Mouse (Mus musculus): ENCODE measurements at regions not wholly inside any gene's neighbourhood (a gene's known extent, or its start where the extent isn't known, plus 50 kb on each side); places are given as distances from the start of the nearest gene placed in this dataset.

GRCm38 (mm10) chr6:95021724-95022123, 95.3 kb upstream of the Kbtbd8 start:
- 63% methylated on average over 7 of the region's 7 CpGs for WGBS (ENCODE audit: insufficient replicate concordance)
- H3K36me3 ChIP-seq (replicated peaks; ENCODE audit: control insufficient read depth, insufficient read depth, low read depth), result no peaks in the 10 kb centered on the region
- no peak overlapping the region for H3K27ac ChIP-seq
- DNase-seq (ENCODE audit: low read depth in 3 of 3, low spot score in 3 of 3) (no peak), ATAC-seq (ENCODE audit: insufficient read depth) (no peak)
- H3K4me1 ChIP-seq (replicated peaks; ENCODE audit: control insufficient read depth in 2 of 2, insufficient read depth in 2 of 2, low read length in 1 of 2), result no peaks in the 10 kb centered on the region
- no peak overlapping the region for H3K9ac ChIP-seq (replicated peaks)
- TF ChIP-seq EP300 (IDR thresholded peaks at IDR 0.05; ENCODE audit: low read depth) (no peak), CTCF (IDR thresholded peaks at IDR 0.05; ENCODE audit: low read depth) (no peak)
- H3K4me2 ChIP-seq (ENCODE audit: low read depth), result no peak overlapping the region
- H3K4me3 ChIP-seq (ENCODE audit: insufficient read depth in 1 of 2, low read depth in 2 of 2, low read length in 2 of 2), result no peak overlapping the region
- no peaks in the 10 kb centered on the region for H3K27me3 ChIP-seq (ENCODE audit: control insufficient read depth, insufficient read depth, low read length)
- no peaks in the 10 kb centered on the region for H3K9me3 ChIP-seq (ENCODE audit: control insufficient read depth, low read length)

- Histone ChIP-seq H3K4me2 (ENCODE audit: low read depth) (no peak overlapping the region), H3K9me3 (ENCODE audit: control insufficient read depth, low read length) (no peaks in the 10 kb centered on the region), H3K9ac (replicated peaks) (no peak overlapping the region), H3K4me3 (ENCODE audit: insufficient read depth in 1 of 2, low read depth in 2 of 2, low read length in 2 of 2) (no peak overlapping the region), H3K27ac (no peak overlapping the region), H3K27me3 (ENCODE audit: control insufficient read depth, insufficient read depth, low read length) (no peaks in the 10 kb centered on the region), H3K36me3 (replicated peaks; ENCODE audit: control insufficient read depth, insufficient read depth, low read depth) (no peaks in the 10 kb centered on the region), H3K4me1 (replicated peaks; ENCODE audit: control insufficient read depth in 2 of 2, insufficient read depth in 2 of 2, low read length in 1 of 2) (no peaks in the 10 kb centered on the region)
- no peak for TF ChIP-seq CTCF (IDR thresholded peaks at IDR 0.05; ENCODE audit: low read depth)
- no peak for TF ChIP-seq EP300 (IDR thresholded peaks at IDR 0.05; ENCODE audit: low read depth)
- no peak for ATAC-seq (ENCODE audit: insufficient read depth)
- DNase-seq (ENCODE audit: low read depth in 3 of 3, low spot score in 3 of 3), result no peak
- 44% methylated on average over 4 of the region's 4 CpGs for WGBS (ENCODE audit: insufficient replicate concordance)
Measured at GRCm38 (mm10) chr6:95017911-95018310, 99.1 kb upstream of the Kbtbd8 start.

GRCm38 (mm10) chr6:95017484-95017883, 99.6 kb upstream of the Kbtbd8 start:
- no peak for DNase-seq (ENCODE audit: low read depth in 3 of 3, low spot score in 3 of 3)
- ATAC-seq (ENCODE audit: insufficient read depth), result no peak
- Histone ChIP-seq H3K4me2 (ENCODE audit: low read depth) (no peak overlapping the region), H3K27ac (no peak overlapping the region), H3K4me3 (ENCODE audit: insufficient read depth in 1 of 2, low read depth in 2 of 2, low read length in 2 of 2) (no peak overlapping the region), H3K9me3 (ENCODE audit: control insufficient read depth, low read length) (no peaks in the 10 kb centered on the region), H3K4me1 (replicated peaks; ENCODE audit: control insufficient read depth in 2 of 2, insufficient read depth in 2 of 2, low read length in 1 of 2) (no peaks in the 10 kb centered on the region), H3K36me3 (replicated peaks; ENCODE audit: control insufficient read depth, insufficient read depth, low read depth) (no peaks in the 10 kb centered on the region), H3K27me3 (ENCODE audit: control insufficient read depth, insufficient read depth, low read length) (no peaks in the 10 kb centered on the region), H3K9ac (replicated peaks) (no peak overlapping the region)
- 30% methylated on average over 3 of the region's 3 CpGs for WGBS (ENCODE audit: insufficient replicate concordance)
- TF ChIP-seq EP300 (IDR thresholded peaks at IDR 0.05; ENCODE audit: low read depth), result no peak
- no peak for TF ChIP-seq CTCF (IDR thresholded peaks at IDR 0.05; ENCODE audit: low read depth)

- H3K27ac ChIP-seq, result no peak overlapping the region
- H3K27me3 ChIP-seq (ENCODE audit: control insufficient read depth, insufficient read depth, low read length), result no peaks in the 10 kb centered on the region
- ATAC-seq (ENCODE audit: insufficient read depth) (no peak), DNase-seq (ENCODE audit: low read depth in 3 of 3, low spot score in 3 of 3) (no peak)
- no peak for TF ChIP-seq EP300 (IDR thresholded peaks at IDR 0.05; ENCODE audit: low read depth)
- TF ChIP-seq CTCF (IDR thresholded peaks at IDR 0.05; ENCODE audit: low read depth), result no peak
- H3K9me3 ChIP-seq (ENCODE audit: control insufficient read depth, low read length), result no peaks in the 10 kb centered on the region
- H3K36me3 ChIP-seq (replicated peaks; ENCODE audit: control insufficient read depth, insufficient read depth, low read depth), result no peaks in the 10 kb centered on the region
- no peak overlapping the region for H3K4me2 ChIP-seq (ENCODE audit: low read depth)
- H3K4me3 ChIP-seq (ENCODE audit: insufficient read depth in 1 of 2, low read depth in 2 of 2, low read length in 2 of 2), result no peak overlapping the region
- no peak overlapping the region for H3K9ac ChIP-seq (replicated peaks)
- WGBS (ENCODE audit: insufficient replicate concordance), result 37% methylated on average over 5 of the region's 5 CpGs
- no peaks in the 10 kb centered on the region for H3K4me1 ChIP-seq (replicated peaks; ENCODE audit: control insufficient read depth in 2 of 2, insufficient read depth in 2 of 2, low read length in 1 of 2)
Measured at GRCm38 (mm10) chr6:95013096-95013495, 103.9 kb upstream of the Kbtbd8 start.

- TF ChIP-seq CTCF (IDR thresholded peaks at IDR 0.05; ENCODE audit: low read depth), result no peak
- TF ChIP-seq EP300 (IDR thresholded peaks at IDR 0.05; ENCODE audit: low read depth), result no peak
- H3K4me2 ChIP-seq (ENCODE audit: low read depth), result no peak overlapping the region
- H3K4me1 ChIP-seq (replicated peaks; ENCODE audit: control insufficient read depth in 2 of 2, insufficient read depth in 2 of 2, low read length in 1 of 2), result no peaks in the 10 kb centered on the region
- H3K27me3 ChIP-seq (ENCODE audit: control insufficient read depth, insufficient read depth, low read length), result no peaks in the 10 kb centered on the region
- ATAC-seq (ENCODE audit: insufficient read depth) (no peak), DNase-seq (ENCODE audit: low read depth in 3 of 3, low spot score in 3 of 3) (no peak)
- H3K27ac ChIP-seq, result no peak overlapping the region
- H3K4me3 ChIP-seq (ENCODE audit: insufficient read depth in 1 of 2, low read depth in 2 of 2, low read length in 2 of 2), result no peak overlapping the region
- H3K9me3 ChIP-seq (ENCODE audit: control insufficient read depth, low read length), result no peaks in the 10 kb centered on the region
- H3K9ac ChIP-seq (replicated peaks), result no peak overlapping the region
- no peaks in the 10 kb centered on the region for H3K36me3 ChIP-seq (replicated peaks; ENCODE audit: control insufficient read depth, insufficient read depth, low read depth)
- 59% methylated on average over 2 of the region's 2 CpGs for WGBS (ENCODE audit: insufficient replicate concordance)
Measured at GRCm38 (mm10) chr6:95006485-95006884, 110.6 kb upstream of the Kbtbd8 start.
